Mouse (Mus musculus) retina, postnatal 7 days (tissue): Measurements from ENCODE around the gene Prkn.

Source experiments
- DNase-seq: peaks from one replicate; pipeline ENCODE4 v3.0.0-alpha.2; 2012; ENCODE audit warnings: low read depth, low spot score

Prkn gene

DNA sequence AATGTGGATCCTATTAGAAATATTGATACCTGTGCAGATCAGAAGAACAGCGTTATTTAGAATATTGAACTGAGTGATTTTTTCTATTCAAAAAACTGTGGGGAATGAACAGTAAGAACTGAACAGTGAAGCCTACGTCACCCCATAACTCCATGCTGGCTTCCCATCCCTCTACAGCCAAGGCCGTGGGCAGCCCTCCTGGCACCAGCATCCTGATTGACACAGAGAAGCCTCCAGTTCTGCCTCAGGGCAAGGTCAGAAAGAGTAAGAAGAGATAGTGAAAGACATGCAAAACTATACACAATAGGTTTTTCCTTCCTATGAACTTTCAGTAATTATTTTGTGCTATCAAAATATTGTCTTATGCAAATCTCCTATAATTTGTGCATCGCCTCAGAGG, 557.5 kb downstream of the Prkn start:
- DNase-seq: no peak

DNA sequence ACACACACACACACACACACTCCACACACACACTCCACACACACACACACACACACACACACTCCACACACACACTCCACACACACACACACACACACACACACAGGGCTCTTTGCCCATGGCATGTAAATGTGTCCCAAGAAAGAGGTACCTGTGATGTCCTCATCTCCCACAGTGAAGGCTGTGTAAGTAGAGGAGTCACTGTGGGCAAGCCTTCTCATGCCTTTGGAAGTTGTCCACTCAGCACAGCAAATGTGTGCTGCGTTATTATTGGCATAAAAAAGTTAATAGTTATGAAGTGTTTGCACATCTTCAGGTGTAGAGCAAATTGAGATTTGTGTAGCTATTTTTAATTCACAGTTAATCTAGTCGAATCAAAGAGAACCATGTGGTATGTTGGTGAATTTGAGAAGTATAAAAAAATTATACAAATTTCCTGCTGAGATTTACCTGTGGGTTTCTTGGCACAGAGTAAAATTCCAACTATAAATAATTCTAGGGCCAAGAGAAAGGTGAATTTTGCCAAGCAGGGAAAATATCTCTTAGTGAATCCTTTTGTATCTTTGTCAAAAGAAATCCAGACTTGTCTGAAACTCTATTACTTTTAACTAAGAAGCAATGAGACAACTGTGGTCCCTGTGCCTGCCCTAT, 562.2 kb downstream of the Prkn start:
- DNase-seq: no peak

DNA sequence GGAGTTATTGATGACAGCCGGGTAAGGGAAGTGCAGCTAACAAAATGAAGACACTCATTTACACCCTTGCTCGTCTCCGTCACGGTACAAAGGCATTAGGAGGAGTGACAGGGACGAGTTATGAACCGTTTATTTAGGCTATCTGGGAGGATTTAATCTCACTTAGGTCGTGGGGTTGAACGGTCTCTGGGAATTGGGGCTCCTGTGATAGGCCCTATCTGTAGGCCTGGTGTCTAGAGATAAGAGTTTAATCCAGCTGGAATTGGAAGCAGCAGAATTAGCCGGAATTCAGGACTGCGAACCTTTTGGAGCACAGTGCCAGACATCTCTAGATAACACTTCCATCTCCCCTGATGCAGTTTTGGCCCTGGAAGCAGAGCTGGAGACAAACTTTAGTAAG, 571.2 kb downstream of the Prkn start:
- DNase-seq: no peak

DNA sequence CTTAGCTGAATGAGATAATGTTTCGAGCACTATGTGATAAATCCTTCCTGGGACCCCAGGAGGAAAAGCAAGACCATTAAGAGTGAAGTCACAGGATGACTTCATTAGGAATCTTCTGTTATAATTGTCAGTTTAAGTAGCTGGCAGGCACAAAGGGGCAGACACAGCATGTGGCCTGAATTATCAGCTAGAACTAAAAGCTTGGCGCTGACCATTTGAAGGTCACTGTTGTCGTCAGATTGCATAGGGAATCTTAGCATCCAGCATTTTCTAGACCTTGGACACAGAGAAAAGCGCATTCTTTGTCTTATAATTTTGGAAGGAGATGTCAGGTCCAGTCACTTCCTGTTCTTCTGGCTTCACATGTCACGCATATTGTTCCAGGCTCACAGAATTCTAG, 573.5 kb downstream of the Prkn start:
- no peak for DNase-seq

DNA sequence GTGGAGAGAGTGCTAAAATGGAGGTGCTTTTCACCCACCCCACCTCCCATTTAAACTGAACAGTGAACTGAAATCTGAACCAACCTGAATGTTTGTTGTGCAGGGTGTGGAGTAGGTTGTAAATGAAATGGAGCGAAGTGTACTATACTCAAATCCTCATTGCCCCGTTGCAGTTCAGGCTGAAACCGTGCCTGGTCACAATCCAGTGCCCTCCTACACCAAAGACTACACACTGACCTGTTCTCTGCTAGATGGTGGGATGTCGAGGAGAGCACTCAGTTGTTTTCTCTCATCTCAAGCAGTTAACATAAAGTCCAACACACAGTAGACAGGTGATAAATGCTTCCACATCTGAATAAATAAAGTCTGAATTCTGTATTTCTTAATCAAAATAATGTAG, 574.1 kb downstream of the Prkn start:
- DNase-seq: no peak

GRCm38 (mm10) chr17:11417150-11417549, 577.0 kb downstream of the Prkn start:
- DNase-seq: no peak

DNA sequence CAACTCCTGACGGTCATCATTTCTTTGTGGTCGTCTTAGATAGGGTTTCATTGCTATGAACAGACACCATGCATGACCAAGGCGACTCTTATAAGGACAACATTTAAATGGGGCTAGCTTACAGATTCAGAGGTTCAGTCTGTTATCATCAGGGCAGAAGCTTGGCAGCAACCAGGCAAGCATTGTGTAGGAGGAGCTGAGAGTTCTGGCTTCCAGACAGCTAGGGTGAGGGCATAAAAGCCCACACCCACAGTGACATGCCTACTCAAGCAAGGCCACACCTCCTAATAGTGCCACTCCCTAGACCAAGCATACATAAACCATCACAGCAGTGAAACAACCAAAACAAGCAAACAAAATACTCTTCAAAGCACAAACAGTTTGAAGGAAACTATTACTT, 579.3 kb downstream of the Prkn start:
- DNase-seq: no peak

GRCm38 (mm10) chr17:11420839-11421238, 580.7 kb downstream of the Prkn start:
- DNase-seq: no peak

DNA sequence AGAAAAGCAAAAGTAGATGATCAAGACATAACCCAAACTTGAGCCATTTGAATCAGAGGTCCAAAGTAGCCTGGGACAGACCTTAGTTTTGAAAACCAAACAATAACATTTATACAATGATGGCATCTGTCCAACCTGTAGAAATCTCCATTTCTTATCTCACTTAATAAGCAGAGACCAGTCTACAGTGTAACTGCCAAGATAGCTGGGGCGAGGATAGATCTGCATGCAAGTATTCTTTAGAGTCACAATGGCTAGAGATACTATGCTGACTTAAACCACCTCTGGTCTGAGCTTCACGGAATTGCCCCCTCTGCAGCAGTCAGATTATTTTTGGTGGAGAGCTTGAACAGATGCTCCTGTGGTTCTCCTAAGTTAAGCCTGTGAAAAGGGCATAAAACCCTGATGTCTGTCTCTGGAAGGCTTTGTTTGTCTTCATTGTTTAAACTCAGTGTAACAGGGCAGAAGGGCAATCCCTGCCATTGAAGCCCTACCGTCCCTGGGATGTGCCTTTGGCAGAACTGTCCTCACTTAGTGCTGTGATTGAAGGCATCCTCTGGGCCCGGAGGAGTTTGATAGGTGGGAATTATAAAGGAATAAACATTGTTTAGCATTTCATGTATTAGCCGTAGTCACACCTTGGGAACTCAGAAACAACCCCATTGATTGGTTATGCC, 581.2 kb downstream of the Prkn start:
- DNase-seq: no peak

GRCm38 (mm10) chr17:11431323-11431722, 591.1 kb downstream of the Prkn start:
- DNase-seq: no peak

DNA sequence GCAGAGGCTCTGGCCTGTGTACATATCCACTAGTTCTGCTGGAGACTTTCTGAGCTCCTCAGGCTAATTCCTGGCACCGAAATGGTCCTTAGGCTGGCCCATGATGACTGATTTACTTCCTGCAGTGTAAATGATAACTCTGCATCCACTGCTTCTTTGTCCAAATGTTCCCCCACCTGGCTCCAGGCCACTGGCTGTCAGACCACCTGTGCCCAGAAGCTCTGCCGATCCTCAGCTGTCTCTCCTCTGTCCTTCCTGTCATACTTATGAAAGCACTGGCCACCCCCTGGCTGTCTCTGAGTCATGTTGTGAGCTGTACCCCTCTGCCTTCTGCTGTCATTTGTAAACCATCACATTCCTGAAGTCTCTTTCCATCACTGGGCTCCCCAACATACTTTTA, 592.4 kb downstream of the Prkn start:
- no peak for DNase-seq

DNA sequence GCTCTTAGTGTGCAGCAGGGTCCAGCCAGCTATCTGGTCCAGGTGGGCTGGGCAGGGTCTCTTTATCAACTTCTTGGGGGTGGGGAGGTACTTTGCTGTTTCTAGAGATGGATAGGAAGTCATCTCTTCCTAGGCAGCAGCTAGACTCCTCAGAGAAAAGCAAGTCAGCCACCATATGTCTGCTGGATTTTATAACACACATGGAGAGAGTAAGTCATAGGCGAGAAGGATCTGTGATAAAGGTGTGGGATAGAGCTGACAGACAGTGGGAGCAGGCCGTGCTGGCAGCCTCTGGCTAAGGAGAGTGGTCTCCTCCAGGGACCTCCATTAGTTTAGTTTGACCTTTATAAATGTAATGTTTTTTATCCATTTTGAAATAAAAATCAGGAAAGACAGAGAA, 622.5 kb downstream of the Prkn start:
- no peak for DNase-seq

DNA sequence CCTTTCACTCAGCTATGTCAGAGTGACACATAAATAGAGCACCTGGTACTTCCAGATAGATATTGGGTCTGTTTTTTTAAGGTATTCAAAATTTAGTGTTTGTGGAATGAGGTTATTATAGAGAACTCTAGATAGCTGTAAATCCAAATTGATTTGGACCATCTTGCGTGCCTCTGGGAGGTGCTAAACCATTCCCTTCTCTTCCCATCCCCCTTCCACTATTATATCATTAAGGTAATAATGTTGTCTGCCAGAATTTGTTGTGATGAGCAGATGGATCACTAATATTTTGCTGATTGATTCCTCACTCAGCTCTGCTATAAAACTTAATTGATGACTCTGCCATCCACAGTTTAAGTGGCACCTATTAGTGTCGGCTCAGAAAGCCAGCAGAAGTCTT, 625.9 kb downstream of the Prkn start:
- DNase-seq: no peak

GRCm38 (mm10) chr17:11468624-11469023, 628.4 kb downstream of the Prkn start:
- no peak for DNase-seq

GRCm38 (mm10) chr17:11483032-11483431, 642.8 kb downstream of the Prkn start:
- no peak for DNase-seq

- DNase-seq: no peak
These were observed 649.9 kb downstream of the Prkn start for GRCm38 (mm10) chr17:11490051-11490450.

GRCm38 (mm10) chr17:11502556-11502955, 662.4 kb downstream of the Prkn start:
- no peak for DNase-seq

- DNase-seq: no peak
These were observed 664.3 kb downstream of the Prkn start for GRCm38 (mm10) chr17:11504496-11504895.

GRCm38 (mm10) chr17:11507082-11507481, 666.9 kb downstream of the Prkn start:
- DNase-seq: no peak

GRCm38 (mm10) chr17:11510081-11510480, 669.9 kb downstream of the Prkn start:
- no peak for DNase-seq

DNA sequence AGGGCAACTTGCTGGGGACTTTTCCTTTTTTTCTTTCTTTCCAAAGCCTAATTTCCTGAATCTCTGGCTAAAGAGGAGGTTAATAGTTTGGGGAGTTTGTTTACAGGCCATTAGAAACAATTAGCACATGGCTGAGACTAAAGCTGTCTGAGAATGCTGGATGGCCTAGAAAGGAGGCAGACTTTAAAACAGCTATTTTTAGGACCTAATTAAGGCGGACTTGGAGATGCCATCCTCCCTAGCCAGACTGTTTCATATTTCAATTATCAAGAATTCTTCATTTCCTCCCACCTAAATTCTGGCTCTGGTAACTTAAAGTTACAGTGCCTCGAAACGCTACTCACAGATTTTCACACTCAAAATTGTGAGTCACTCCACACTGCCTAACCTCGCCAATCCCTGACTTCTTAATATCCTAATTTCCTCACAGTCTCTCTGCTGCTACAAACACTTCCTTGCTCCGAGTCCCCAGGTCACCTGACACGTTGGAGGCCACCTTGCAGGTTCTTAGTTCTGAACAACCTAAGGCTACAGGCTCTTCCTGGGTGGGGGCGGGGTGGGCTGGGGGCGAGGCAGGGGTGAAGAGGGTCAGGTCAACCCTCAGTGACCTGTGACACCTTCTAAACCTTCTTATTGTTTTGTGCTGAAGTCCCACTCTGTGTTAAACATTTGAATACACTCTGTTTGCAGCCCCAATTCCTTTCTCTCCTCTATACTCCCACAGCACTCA, 674.0 kb downstream of the Prkn start:
- DNase-seq: no peak

DNA sequence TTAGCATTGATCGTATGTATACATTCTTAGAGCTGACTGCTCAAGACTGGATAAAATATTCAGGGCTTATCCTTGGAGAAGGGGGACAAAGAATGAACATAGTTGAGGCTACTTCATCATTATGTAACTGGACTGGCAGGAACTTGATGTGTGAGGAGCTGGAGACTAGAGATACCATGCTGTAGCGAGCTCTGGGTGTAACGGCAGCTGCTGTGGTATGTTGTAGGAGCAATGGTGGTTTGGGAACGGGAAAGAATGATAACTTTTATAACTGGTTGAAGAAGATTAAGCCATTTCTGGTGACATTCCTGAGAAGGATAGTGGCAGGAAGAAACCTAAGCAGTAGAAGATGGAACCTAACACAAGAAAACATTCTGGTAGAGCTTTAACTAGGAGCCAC, 675.4 kb downstream of the Prkn start:
- DNase-seq: no peak

- DNase-seq: no peak
These were observed 676.0 kb downstream of the Prkn start for GRCm38 (mm10) chr17:11516165-11516564.
